Mouse (Mus musculus): Measurements from ENCODE around the gene 6330409D20Rik.

Gene 6330409D20Rik

GRCm38 (mm10) chr2:32722581-32722980, 18.2 kb downstream of the 6330409D20Rik start:
- Histone ChIP-seq H3K36me3 (ENCODE audit: control insufficient read depth, insufficient read depth, low read length, poor library complexity, severe bottlenecking) (peaks cover 7% of the 10 kb centered on the region), H3K27me3 (ENCODE audit: control insufficient read depth, insufficient read depth, low read length, poor library complexity, severe bottlenecking) (no peaks in the 10 kb centered on the region)
- DNase-seq (ENCODE audit: low read depth, low spot score): peak; percentile 33

- DNase-seq (ENCODE audit: low read depth, low spot score): peak; percentile 37
- H3K27me3 ChIP-seq (ENCODE audit: control insufficient read depth, insufficient read depth, low read length, poor library complexity, severe bottlenecking): no peaks in the 10 kb centered on the region
- H3K36me3 ChIP-seq (ENCODE audit: control insufficient read depth, insufficient read depth, low read length, poor library complexity, severe bottlenecking): peaks cover 7% of the 10 kb centered on the region
These were observed 18.8 kb downstream of the 6330409D20Rik start for GRCm38 (mm10) chr2:32722046-32722445.

DNA sequence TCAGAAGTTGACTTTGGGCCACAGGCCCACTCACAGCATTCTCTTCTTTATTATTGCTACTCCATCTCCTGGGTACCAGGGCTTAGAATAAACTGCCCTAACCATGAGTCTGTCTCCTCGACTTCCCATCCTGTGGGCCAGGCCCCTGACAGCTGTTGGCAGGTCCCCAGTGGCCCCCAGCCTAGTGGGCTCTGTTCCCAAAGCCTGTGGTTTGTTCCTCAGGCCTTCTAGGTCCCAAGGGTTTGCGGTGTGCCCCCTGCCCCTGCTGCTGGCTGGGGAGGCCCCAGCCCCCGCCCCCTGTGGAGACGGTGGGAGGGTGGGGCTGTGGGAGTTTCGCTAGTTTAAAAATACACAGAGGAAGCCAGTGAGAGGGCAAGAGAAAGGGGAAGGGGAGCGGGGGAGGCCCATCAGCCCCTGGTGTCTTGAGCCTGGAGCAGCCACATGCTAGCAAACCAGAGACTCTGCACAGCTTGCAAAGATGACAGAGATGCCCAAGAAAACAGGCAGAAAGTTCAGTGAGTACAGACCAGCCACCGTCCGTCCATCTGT, 20.1 kb downstream of the 6330409D20Rik start, which contains the start of gene Sh2d3c:
Gene Sh2d3c, plus strand, starts transcription at position 375 of the 549 bp plus-strand sequence.
- no peaks in the 10 kb centered on the region for H3K27me3 ChIP-seq (ENCODE audit: control insufficient read depth, insufficient read depth, low read length, poor library complexity, severe bottlenecking)
- peak; percentile 41 for DNase-seq (ENCODE audit: low read depth, low spot score)
- H3K36me3 ChIP-seq (ENCODE audit: control insufficient read depth, insufficient read depth, low read length, poor library complexity, severe bottlenecking): peaks cover 4% of the 10 kb centered on the region

- DNase-seq (ENCODE audit: low read depth, low spot score): peak; percentile 49
- Histone ChIP-seq H3K27me3 (ENCODE audit: control insufficient read depth, insufficient read depth, low read length, poor library complexity, severe bottlenecking) (no peaks in the 10 kb centered on the region), H3K36me3 (ENCODE audit: control insufficient read depth, insufficient read depth, low read length, poor library complexity, severe bottlenecking) (peaks cover 2% of the 10 kb centered on the region)
These were observed 20.8 kb downstream of the 6330409D20Rik start for GRCm38 (mm10) chr2:32720053-32720452.

GRCm38 (mm10) chr2:32718761-32719160, 22.1 kb downstream of the 6330409D20Rik start:
- H3K27me3 ChIP-seq (ENCODE audit: control insufficient read depth, insufficient read depth, low read length, poor library complexity, severe bottlenecking): no peaks in the 10 kb centered on the region
- no peak for DNase-seq (ENCODE audit: low read depth, low spot score)
- H3K36me3 ChIP-seq (ENCODE audit: control insufficient read depth, insufficient read depth, low read length, poor library complexity, severe bottlenecking): no peaks in the 10 kb centered on the region

- Histone ChIP-seq H3K36me3 (ENCODE audit: control insufficient read depth, insufficient read depth, low read length, poor library complexity, severe bottlenecking) (peaks cover 2% of the 10 kb centered on the region; the same call in 1 of the 2 replicates), H3K27me3 (ENCODE audit: control insufficient read depth, insufficient read depth, low read length, poor library complexity, severe bottlenecking) (no peaks in the 10 kb centered on the region)
- peak; percentile 88 for DNase-seq (ENCODE audit: low read depth, low spot score)
These were observed 25.8 kb downstream of the 6330409D20Rik start for GRCm38 (mm10) chr2:32714987-32715425.

GRCm38 (mm10) chr2:32714117-32714986, 26.5 kb downstream of the 6330409D20Rik start:
- peaks cover 9% of the 10 kb centered on the region for H3K36me3 ChIP-seq (ENCODE audit: control insufficient read depth, insufficient read depth, low read length, poor library complexity, severe bottlenecking)
- H3K27me3 ChIP-seq (ENCODE audit: control insufficient read depth, insufficient read depth, low read length, poor library complexity, severe bottlenecking): no peaks in the 10 kb centered on the region
- peak; percentile 65 for DNase-seq (ENCODE audit: low read depth, low spot score)

- peaks cover 13% of the 10 kb centered on the region for H3K36me3 ChIP-seq (ENCODE audit: control insufficient read depth, insufficient read depth, low read length, poor library complexity, severe bottlenecking)
- H3K27me3 ChIP-seq (ENCODE audit: control insufficient read depth, insufficient read depth, low read length, poor library complexity, severe bottlenecking): no peaks in the 10 kb centered on the region
- DNase-seq (ENCODE audit: low read depth, low spot score): peak; percentile 94
These were observed 27.6 kb downstream of the 6330409D20Rik start, which contains the start of gene Cdk9 for GRCm38 (mm10) chr2:32712934-32713817. Gene Cdk9, minus strand, starts transcription at chr2:32713076.

DNA sequence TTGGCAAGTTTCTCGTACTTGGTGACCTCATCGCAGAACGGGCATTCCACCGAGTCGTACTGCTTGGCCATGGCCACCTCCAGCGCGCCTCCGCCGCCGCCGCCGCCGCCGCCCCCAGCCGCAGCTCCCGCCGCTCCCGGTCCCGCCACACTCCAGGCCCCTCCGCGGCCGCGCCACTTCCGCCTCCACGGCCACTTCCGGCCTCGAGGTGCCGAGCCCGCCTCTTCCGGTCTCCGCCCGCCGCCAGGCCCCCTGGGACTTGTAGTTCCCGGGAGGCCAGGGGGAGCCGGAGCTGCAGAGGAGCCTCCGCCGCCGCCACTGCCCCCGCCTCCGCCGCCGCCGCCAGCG, 28.3 kb downstream of the 6330409D20Rik start:
- peak; percentile 95 for DNase-seq (ENCODE audit: low read depth, low spot score)
- H3K36me3 ChIP-seq (ENCODE audit: control insufficient read depth, insufficient read depth, low read length, poor library complexity, severe bottlenecking): peaks cover 13% of the 10 kb centered on the region
- H3K27me3 ChIP-seq (ENCODE audit: control insufficient read depth, insufficient read depth, low read length, poor library complexity, severe bottlenecking): no peaks in the 10 kb centered on the region

DNA sequence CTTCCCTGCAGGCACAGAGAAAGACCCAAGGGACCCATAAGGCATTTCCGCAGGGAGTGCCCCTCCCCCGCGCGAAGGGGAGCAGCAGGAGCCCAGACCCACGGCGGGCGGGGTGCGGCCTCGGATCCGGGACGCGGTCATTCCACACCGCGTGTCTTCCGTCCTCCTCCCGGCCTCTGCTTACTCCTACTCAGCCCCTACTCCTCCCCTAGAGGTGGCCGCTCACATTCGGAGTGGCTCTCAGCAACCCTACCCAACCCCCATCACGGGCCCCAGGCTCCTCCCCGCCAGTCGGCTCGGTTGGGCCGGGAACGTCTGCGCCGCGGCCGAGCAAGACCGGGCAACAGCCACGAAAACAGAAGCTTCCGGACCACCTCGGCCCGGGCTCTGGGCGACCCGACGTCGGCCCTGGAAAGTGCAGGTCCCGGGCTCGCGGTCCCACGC, 28.7 kb downstream of the 6330409D20Rik start:
- DNase-seq (ENCODE audit: low read depth, low spot score): peak; percentile 70
- Histone ChIP-seq H3K27me3 (ENCODE audit: control insufficient read depth, insufficient read depth, low read length, poor library complexity, severe bottlenecking) (no peaks in the 10 kb centered on the region), H3K36me3 (ENCODE audit: control insufficient read depth, insufficient read depth, low read length, poor library complexity, severe bottlenecking) (peaks cover 13% of the 10 kb centered on the region)

DNA sequence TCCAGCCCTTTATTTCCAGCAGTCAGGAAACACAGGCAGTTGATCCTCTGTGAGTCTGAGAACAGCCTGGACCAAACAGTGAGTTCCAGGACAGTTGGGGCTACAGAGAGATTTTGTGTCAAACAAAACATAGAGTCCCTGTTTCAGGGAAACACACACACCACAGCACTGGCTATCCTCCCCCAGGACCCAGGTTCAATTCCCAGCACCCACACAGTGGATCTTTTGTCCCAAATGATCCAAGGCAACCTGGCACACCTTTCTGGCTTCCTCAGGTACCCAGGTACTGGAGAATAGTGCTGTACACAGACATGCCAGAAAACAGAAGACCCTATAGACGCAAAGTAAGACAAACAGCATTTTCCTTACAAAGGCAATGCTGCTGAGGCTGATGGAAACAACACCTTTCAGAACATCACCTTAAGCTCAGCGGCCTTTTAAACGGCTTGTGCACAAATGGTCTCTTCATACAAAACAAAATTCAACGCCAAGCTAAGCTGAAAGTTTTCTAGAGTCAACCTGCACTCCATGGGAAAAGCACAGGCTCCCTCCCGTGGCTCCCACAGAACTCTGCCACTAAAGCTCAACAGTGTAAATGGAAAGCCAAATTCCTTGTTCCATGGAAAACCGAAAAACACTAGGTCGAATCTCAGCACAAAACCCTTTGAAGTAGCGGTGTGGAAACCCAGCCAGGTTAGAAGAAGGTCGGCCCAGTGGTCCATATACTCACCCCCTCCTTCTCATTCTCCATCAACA, 29.3 kb downstream of the 6330409D20Rik start:
- H3K36me3 ChIP-seq (ENCODE audit: control insufficient read depth, insufficient read depth, low read length, poor library complexity, severe bottlenecking): peaks cover 13% of the 10 kb centered on the region
- no peak for DNase-seq (ENCODE audit: low read depth, low spot score)
- H3K27me3 ChIP-seq (ENCODE audit: control insufficient read depth, insufficient read depth, low read length, poor library complexity, severe bottlenecking): no peaks in the 10 kb centered on the region

DNA sequence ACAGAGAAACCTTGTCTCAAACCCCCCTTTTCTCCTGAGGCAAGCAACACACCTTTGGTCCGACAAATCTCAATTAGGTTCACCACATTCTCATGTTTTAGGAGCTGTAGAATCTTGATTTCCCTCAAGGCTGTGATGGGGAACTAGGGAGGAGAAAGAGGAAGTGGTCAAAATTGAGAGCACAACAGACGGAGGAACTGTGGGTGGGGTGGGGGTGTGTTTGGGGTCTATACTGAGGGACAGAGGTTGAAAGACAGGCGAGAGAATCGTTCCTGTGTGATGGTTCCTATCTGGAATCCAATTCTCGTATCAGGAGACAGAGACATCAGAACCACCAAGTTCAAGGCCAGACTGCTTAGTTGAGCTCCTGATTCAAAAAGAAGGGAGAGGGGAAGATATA, 30.4 kb downstream of the 6330409D20Rik start:
- Histone ChIP-seq H3K36me3 (ENCODE audit: control insufficient read depth, insufficient read depth, low read length, poor library complexity, severe bottlenecking) (peaks cover 19% of the 10 kb centered on the region), H3K27me3 (ENCODE audit: control insufficient read depth, insufficient read depth, low read length, poor library complexity, severe bottlenecking) (no peaks in the 10 kb centered on the region)
- peak; percentile 71 for DNase-seq (ENCODE audit: low read depth, low spot score)

DNA sequence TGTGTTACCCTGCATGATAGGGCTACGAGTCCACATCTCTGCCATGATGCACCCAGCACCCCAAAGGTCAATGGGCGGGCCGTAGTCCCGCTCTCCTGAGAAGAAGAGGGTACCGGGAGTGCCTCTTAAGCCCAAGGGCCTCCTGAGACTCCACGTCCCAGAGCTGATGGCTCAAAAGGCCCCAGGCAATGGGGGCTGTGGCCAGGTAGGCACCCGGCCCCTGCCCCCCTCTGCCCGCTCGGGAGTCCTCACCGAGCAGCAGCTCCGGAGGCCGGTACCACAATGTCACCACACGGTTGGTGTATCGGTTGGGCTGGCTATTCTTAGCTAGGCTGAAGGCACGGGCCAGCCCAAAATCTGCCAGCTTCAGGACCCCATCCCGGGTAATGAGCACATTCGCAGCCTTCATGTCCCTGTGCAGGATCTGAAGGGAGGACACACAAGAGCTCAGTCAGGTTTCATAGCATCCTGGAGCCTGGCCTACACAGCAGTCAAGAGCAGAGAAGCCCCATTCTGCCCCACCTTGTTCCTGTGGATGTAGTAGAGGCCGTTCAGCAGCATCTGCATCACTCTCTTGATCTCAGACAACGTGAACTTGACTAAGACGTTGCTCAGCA, 31.2 kb downstream of the 6330409D20Rik start:
- Histone ChIP-seq H3K27me3 (ENCODE audit: control insufficient read depth, insufficient read depth, low read length, poor library complexity, severe bottlenecking) (no peaks in the 10 kb centered on the region), H3K36me3 (ENCODE audit: control insufficient read depth, insufficient read depth, low read length, poor library complexity, severe bottlenecking) (peaks cover 21% of the 10 kb centered on the region)
- DNase-seq (ENCODE audit: low read depth, low spot score): no peak

Data from splenic B cell, adult 2 months (primary cell).